Mouse (Mus musculus) megakaryocyte, embryonic 14.5 days (primary cell): ENCODE results near the gene Kcnj10.

ENCODE experiments used
- FLI1 ChIP-seq: IDR thresholded peaks from 2 replicates; pipeline ENCODE4 v1.6.1; 2012; ENCODE audit warnings: low read length, inconsistent platforms, mixed read lengths
- GATA1 ChIP-seq: IDR thresholded peaks from 3 replicates; pipeline ENCODE4 v1.6.1; 2012; ENCODE audit warnings: mixed read lengths, low read length, inconsistent platforms, borderline replicate concordance

DNA sequence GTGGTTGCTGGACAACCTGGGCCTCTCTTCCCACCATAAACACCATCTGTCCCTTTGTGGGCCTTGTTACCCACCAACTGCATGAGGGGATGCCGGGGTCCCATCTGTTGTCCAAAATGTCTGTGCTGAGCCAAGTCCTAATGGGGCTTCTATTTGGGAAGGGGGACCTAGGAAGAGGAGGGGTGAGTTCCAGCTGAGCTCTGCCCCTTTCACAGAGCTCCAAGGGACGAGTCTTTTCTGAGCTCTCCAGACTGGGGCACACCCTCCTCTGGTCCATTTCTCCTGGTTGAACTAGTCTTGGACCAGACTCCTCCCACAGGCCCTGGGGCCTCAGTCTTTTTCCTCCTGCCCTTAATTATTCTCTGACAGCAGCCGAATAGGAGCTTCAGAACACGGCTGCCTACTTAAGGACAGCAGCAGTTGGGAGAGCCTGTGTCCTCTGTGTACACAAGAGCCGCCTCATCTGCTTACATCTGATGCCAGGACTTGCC, 21.0 kb upstream of the Kcnj10 start:
- TF ChIP-seq GATA1: no peak
- no peak for TF ChIP-seq FLI1
